Mouse (Mus musculus) small intestine, adult 2 months (tissue): Measurements from ENCODE around the gene Six2.

ENCODE experiments used
- CTCF ChIP-seq: fragments of 200-500 bp; IDR thresholded peaks from 2 replicates; pipeline ENCODE4 v1.5.1; 2012; ENCODE audit warnings: low read depth, mild to moderate bottlenecking, control low read depth, inconsistent platforms, low read length, moderate library complexity, mixed read lengths; ENCODE audit not compliant: insufficient replicate concordance, insufficient read length; ENCODE audit errors: extremely low read depth
- POLR2A ChIP-seq: fragments of 200-500 bp; IDR thresholded peaks from 2 replicates; pipeline ENCODE4 v1.6.1; 2012; ENCODE audit warnings: low read depth, mild to moderate bottlenecking, control low read depth, inconsistent platforms, low read length, moderate library complexity

DNA sequence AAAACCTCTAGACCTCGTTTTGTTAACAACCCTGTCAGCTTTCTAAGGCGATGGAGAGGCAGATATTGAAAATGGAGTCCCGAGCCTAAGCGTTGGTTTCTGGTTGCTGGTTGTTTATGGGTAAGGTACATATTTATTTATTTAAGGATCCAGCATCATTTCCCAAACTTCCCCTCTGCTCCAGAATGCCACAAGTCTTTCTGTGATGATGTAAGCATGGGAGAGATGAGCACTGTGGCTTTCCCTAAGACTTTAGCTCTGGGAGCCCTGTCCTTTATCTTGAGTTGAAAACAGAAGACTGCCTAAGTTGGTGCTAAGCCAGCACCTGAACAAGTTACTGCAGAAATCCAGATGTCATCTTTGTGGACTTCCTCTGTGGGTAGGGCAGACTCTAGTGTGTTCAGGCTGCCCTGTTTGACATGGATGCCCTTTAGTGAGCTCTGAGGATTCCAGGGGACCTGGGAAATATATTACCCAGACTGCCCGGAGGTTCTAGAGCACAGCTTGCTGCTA lies 1.8 kb upstream of the Six2 start:
- TF ChIP-seq CTCF (no peak), POLR2A (no peak)
